Mouse (Mus musculus) midbrain, embryonic 16.5 days (tissue): ENCODE results near the gene Sp6. TPM values are rescaled to one million over a fixed set of nuclear protein-coding genes. Genes with fewer than 3 reads are reported as not detected.

Source experiments
- ATAC-seq: fragments of 200-750 bp; cut with Nextera tagmentation; 2 replicates; pipeline ENCODE4 v1.8.0; 2017; ENCODE audit warnings: moderate TSS enrichment
- H3K27ac ChIP-seq: fragments of 300-500 bp; sonication (generic); 2 replicates; pipeline ENCODE4 v1.5.1; 2014; ENCODE audit warnings: mild to moderate bottlenecking, low read length, mixed read lengths
- H3K27me3 ChIP-seq: fragments of 300-500 bp; sonication (generic); 2 replicates; pipeline ENCODE4 v1.6.1; 2014; ENCODE audit warnings: low read depth, low read length, mixed read lengths; ENCODE audit not compliant: control insufficient read depth, insufficient read depth
- H3K36me3 ChIP-seq: fragments of 300-500 bp; sonication (generic); 2 replicates; pipeline ENCODE4 v1.6.1; 2014; ENCODE audit warnings: mild to moderate bottlenecking, low read length, moderate library complexity, mixed read lengths; ENCODE audit not compliant: control insufficient read depth, insufficient read depth
- H3K4me1 ChIP-seq: fragments of 300-500 bp; sonication (generic); 2 replicates; pipeline ENCODE4 v1.6.1; 2014; ENCODE audit warnings: mild to moderate bottlenecking, low read length, mixed read lengths; ENCODE audit not compliant: control insufficient read depth, insufficient read depth
- H3K4me2 ChIP-seq: fragments of 300-500 bp; sonication (generic); 2 replicates; pipeline ENCODE4 v1.6.1; 2014; ENCODE audit warnings: mild to moderate bottlenecking, low read length, mixed read lengths
- H3K4me3 ChIP-seq: fragments of 300-500 bp; sonication (generic); 2 replicates; pipeline ENCODE4 v1.5.1; 2014; ENCODE audit warnings: low read depth, mild to moderate bottlenecking, low read length, moderate library complexity, mixed read lengths
- H3K9ac ChIP-seq: fragments of 300-500 bp; sonication (generic); 2 replicates; pipeline ENCODE4 v1.6.1; 2014; ENCODE audit warnings: low read depth, low read length, mixed read lengths
- H3K9me3 ChIP-seq: fragments of 300-500 bp; sonication (generic); replicated peaks from 2 replicates; pipeline ENCODE4 v1.6.1; 2014; ENCODE audit warnings: mild to moderate bottlenecking, low read length, mixed read lengths; ENCODE audit not compliant: control insufficient read depth, poor library complexity, severe bottlenecking
- WGBS: fragments of 180-500 bp; shearing (Covaris S2); extraction: QIAGEN DNeasy Blood & Tissue Kit; methylation state at CpG from one replicate; pipeline ENCODE4 v1.1.7; 2014; 5-methylcytosine and 5-hydroxymethylcytosine counted together
- polyA plus RNA-seq: library from polyadenylated mRNA; unstranded; fragments of >200 nt; fragmentation: Nextera tagmentation; extraction: Ambion mirVana; gene quantifications from 2 replicates; pipeline ENCODE4 v1.2.1, GENCODE M21; 2015

The Sp6 gene
- polyA plus RNA-seq, 1 experiment from 2014 or later: 0.35 TPM

DNA sequence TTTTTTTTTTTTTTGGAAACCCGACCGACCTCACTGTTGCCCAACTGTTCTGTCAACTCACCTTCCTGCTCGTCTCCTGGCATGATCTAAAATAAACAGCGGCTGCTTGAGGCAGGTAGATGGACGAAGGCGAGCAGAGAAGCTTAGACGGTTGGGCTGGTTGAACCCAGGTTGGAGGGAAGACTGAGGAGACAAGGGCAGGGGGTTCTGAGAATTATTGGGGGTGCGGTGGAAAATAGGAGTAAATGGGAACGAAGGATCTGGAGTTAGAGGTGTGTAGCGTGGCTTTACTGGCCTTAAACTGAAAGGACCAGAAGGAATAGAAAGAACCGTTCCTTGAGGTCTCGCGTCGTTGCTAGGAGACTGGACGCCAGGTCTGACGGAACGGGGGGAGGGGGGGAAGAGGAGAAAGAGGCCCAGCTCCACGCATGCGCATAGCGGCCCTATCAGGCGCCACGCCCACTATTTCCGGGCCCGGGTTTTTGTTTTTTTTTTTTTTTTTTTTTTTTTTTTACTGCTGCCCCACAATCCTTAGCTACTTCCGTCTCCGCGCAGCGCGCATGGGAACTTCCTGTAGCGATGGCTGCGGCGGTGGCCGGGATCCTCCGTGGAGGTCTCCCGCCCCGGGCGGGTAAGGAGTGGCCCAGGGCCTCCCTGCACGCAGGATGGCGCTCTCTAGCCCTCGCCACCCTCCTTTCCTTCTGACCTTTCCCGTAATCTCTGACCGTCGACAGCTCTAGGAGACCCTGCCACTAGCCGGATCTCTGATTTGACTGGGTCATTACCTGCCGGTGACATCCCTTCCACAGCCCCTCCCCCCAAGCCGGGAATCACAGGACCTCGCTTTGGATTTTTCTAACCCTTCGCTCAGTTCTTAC, 28.1 kb downstream of the Sp6 start, which contains the start of the genes Lrrc46 and Mrpl10:
Lrrc46 (minus strand) TSS at position 386 of the 878 bp plus-strand sequence.
Mrpl10 (plus strand) TSS at position 539 of the 878 bp plus-strand sequence.
- peak within 1 kb of the TSS; percentile 79 for H3K27ac ChIP-seq
- peak within 1 kb of the TSS; percentile 83 for H3K4me2 ChIP-seq
- peak within 1 kb of the TSS; percentile 80 for H3K9ac ChIP-seq
- whole genome bisulfite sequencing: under 1% methylated on average over 42 of the region's 48 CpGs
- H3K4me3 ChIP-seq: peak within 1 kb of the TSS; percentile 65
- H3K4me1 ChIP-seq: peaks cover 17% of the 10 kb centered on the region
- ATAC-seq: peak; percentile 93
- H3K9me3 ChIP-seq: no peaks in the 10 kb centered on the region
- H3K27me3 ChIP-seq: no peaks in the 10 kb centered on the region
- no peaks in the 10 kb centered on the region for H3K36me3 ChIP-seq

DNA sequence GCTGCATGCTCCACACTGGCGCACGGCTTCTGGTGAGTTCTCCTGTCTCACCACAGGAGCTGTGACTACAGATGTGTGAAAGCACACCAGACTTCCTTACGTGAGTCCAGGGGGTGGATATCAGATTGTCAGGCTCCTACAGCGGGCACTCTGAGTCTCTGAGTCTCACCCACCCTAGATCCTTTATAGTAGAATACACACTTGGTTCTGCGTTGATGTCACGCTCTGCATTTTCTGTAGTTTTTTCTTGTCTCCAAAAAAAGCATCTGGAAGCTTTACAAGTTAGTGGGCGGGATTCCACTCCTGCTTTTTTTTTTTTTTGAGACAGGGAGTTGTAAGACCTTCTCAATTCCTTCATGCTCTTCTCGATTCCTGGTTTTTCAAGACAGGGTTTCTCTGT, 31.7 kb downstream of the Sp6 start:
- no peak overlapping the region for H3K4me2 ChIP-seq
- H3K36me3 ChIP-seq: peaks cover 2% of the 10 kb centered on the region; the same call in 1 of the 2 replicates
- ATAC-seq: no peak
- H3K9ac ChIP-seq: no peak overlapping the region
- no peaks in the 10 kb centered on the region for H3K9me3 ChIP-seq
- peaks cover 17% of the 10 kb centered on the region for H3K4me1 ChIP-seq
- no peak overlapping the region for H3K27ac ChIP-seq
- H3K27me3 ChIP-seq: no peaks in the 10 kb centered on the region
- 97% methylated on average over 8 of the region's 8 CpGs for WGBS
- no peak overlapping the region for H3K4me3 ChIP-seq

DNA sequence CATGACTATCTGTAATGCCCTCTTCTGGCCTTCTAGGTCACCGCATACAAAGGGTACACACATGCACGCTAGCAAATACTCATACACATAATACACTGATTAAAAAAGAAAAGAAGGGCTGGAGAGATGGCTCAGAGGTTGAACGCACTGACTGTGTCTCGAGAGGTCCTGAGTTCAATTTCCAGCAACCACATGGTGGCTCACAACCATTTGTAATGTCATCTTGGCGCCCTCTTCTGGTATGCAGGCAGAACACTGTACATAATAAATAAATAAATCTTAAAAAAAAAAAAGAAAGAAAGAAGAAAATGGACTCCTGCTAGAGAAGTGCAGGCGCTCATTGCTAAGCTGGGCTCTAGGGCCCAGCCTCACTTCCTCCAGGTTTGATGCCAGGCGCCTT, 32.7 kb downstream of the Sp6 start:
- H3K27me3 ChIP-seq: no peaks in the 10 kb centered on the region
- H3K4me1 ChIP-seq: peaks cover 19% of the 10 kb centered on the region
- no peak for ATAC-seq
- no peak overlapping the region for H3K27ac ChIP-seq
- no peak overlapping the region for H3K9ac ChIP-seq
- 78% methylated on average over 7 of the region's 7 CpGs for WGBS
- H3K9me3 ChIP-seq: no peaks in the 10 kb centered on the region
- peaks cover 2% of the 10 kb centered on the region; the same call in 1 of the 2 replicates for H3K36me3 ChIP-seq
- H3K4me3 ChIP-seq: no peak overlapping the region
- H3K4me2 ChIP-seq: no peak overlapping the region

DNA sequence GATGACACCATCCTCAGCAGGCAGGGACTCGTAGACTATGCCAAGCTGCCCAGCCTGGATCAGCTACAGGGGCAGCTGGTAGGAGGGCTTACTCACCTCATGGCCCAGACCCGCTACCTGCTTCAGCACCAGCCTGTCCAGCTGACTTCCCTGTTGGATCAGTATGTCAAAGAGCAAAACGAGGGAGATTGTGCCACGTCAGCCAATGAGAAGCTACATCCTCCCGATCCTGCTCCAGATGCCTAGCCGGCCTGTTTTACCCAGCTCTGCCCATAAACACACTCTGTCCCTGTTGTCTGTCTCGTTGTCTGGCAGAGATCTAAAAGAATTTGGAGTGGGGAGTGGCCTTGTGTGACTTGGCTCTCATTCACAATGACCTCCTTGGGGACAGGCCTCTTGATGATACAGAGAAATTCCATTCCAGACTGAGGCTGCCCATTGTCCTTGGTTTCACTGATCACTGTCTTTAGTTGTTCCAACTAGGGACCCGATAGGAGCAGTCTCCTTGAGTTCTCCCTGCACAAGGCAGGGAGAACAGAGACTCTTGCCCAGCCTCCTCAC, 35.0 kb downstream of the Sp6 start:
- no peaks in the 10 kb centered on the region for H3K27me3 ChIP-seq
- no peaks in the 10 kb centered on the region for H3K9me3 ChIP-seq
- H3K4me3 ChIP-seq: no peak overlapping the region
- no peak overlapping the region for H3K9ac ChIP-seq
- H3K4me2 ChIP-seq: no peak overlapping the region
- WGBS: 86% methylated on average over 8 of the region's 8 CpGs
- peaks cover 20% of the 10 kb centered on the region for H3K4me1 ChIP-seq
- peaks cover 2% of the 10 kb centered on the region; the same call in 1 of the 2 replicates for H3K36me3 ChIP-seq
- H3K27ac ChIP-seq: no peak overlapping the region
- no peak for ATAC-seq

DNA sequence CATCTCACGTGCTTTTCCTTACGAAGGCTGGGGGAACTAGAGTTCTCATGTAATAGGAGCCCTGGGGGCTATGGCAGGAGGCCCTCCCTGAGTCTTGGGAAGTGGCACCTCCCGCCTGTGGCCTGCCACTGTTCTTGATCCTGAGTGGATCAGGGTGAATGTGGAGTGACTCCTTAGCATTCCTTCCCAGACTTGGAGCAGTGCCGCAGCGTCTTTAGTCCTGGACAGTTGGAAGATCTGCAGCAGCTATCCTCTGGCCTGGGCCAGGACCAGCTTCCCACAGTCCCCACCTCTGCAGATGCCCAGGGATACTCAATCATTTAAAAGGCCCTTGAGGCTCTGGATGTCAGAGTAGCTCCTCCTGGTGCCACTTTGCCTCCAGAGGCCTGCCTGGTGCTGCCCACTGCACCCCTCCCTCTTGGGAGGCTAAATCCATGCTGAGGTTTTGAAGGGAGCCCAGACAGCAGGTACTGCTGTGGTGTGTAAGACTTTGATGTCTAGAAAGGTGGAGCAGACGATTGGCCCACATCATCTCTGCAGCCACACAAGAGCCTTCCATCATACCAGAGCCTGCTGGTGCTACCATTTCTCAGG, 36.4 kb downstream of the Sp6 start:
- no peak overlapping the region for H3K27ac ChIP-seq
- peaks cover 20% of the 10 kb centered on the region for H3K4me1 ChIP-seq
- H3K4me2 ChIP-seq: no peak overlapping the region
- H3K36me3 ChIP-seq: peaks cover 6% of the 10 kb centered on the region; the same call in 1 of the 2 replicates
- H3K27me3 ChIP-seq: no peaks in the 10 kb centered on the region
- H3K9me3 ChIP-seq: no peaks in the 10 kb centered on the region
- 89% methylated on average over 6 of the region's 6 CpGs for WGBS
- no peak overlapping the region for H3K4me3 ChIP-seq
- H3K9ac ChIP-seq: no peak overlapping the region
- ATAC-seq: no peak

DNA sequence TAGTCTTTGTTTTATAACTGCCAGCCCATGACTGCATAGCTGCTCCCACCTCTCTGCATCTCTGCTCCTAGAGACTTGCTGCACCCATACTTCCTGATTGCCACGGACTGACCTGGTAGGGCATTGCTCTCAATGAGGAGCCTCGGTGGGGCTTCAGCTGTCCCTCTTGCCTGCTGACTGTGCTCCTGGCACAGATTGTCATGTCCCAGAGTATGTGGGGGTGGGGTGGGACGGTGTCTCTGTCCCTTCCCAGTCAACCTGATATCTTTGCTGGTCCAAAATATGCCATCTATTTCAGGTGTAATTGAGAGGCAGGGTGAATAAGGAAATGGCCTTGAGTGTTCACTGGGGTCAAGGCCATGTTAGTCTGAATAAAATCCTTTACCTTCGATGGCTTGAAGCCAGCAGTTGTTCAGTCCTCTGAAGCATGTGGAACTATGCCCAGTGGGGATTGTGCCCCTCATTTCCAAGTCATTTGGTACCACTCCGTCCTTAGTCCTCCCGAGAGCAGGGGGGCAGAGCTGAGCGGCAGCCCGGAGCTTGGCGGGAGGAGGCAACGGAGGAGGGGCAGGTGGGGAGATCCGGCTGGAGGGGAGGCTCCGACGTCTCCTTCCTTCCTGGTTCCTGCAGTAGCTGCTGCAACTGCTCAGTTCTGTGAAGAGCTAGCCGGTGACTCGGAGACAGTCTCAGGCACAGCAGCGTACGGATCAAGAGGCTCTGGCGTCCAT, 37.2 kb downstream of the Sp6 start, which contains the start of gene Osbpl7:
Osbpl7 (plus strand) TSS at position 413 of the 728 bp plus-strand sequence.
- Histone ChIP-seq H3K4me1 (peaks cover 20% of the 10 kb centered on the region), H3K9ac (peak within 1 kb of the TSS; percentile 84), H3K4me3 (peak within 1 kb of the TSS; percentile 74), H3K4me2 (peak within 1 kb of the TSS; percentile 85), H3K36me3 (peaks cover 13% of the 10 kb centered on the region; the same call in 1 of the 2 replicates), H3K27me3 (no peaks in the 10 kb centered on the region), H3K27ac (peak within 1 kb of the TSS; percentile 72), H3K9me3 (no peaks in the 10 kb centered on the region)
- WGBS: 5% methylated on average over 18 of the region's 18 CpGs
- ATAC-seq: peak; percentile 90

DNA sequence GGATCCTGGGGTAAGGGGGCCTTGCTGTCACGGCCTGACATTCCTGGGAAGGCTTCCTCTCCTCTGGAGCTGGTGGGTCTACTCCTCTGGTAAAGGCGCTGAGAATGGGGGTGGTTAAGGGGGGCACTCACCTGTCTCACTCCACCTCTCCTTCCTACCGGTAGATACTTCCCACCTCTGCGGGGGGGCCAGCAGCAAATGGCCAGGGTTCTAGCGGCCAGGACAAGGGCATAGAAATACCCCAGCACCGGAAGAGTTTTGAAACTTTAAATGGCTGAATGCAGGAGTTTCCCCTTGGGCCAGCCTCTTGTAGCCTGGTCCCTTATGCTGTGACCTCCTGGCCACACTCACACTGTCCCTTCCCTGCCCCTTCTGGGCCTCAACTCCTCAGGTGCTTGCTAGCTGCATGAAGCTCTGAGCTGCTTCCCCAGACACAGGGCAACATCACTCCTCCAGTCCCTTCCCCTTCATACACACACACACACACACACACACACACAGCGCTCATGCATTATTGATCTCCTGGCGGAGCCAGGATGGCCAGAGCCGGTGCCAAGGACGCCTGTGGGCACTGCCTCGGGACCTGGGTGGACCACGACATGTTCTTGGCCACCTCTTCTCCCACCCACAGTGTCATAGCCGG, 37.9 kb downstream of the Sp6 start:
- Histone ChIP-seq H3K27me3 (no peaks in the 10 kb centered on the region), H3K4me1 (peaks cover 20% of the 10 kb centered on the region), H3K4me3 (peak overlapping the region; percentile 74), H3K27ac (peak overlapping the region; percentile 72), H3K36me3 (peaks cover 13% of the 10 kb centered on the region), H3K9ac (peak overlapping the region; percentile 84), H3K9me3 (no peaks in the 10 kb centered on the region), H3K4me2 (peak overlapping the region; percentile 85)
- WGBS: 21% methylated on average over 13 of the region's 13 CpGs
- peak; percentile 23; the same call in 1 of the 2 replicates for ATAC-seq

DNA sequence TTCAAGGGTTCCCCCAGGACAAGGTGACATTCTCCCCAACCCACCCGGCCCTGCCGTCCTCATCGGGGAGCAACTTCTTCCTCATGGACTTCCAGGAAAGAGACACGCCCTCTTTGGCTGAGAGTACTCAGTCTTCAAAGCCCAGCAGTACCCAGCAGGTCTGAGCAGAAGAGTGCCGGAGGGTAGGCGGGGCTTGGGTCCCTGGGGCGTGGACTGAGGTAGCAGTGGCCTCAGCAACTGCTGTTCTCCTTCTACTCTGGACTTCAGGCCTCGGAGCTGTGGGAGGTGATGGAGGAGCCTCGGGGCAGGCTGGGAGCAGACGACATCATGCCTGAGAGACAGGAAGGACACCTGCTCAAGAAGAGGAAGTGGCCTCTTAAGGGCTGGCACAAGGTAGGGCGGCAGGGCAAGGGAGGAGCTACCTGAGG, 39.0 kb downstream of the Sp6 start:
- Histone ChIP-seq H3K4me2 (no peak overlapping the region; the same call in 1 of the 2 replicates), H3K27ac (no peak overlapping the region), H3K4me3 (no peak overlapping the region), H3K27me3 (no peaks in the 10 kb centered on the region), H3K4me1 (peaks cover 20% of the 10 kb centered on the region), H3K9ac (no peak overlapping the region), H3K9me3 (no peaks in the 10 kb centered on the region), H3K36me3 (peaks cover 13% of the 10 kb centered on the region)
- ATAC-seq: no peak
- 28% methylated on average over 11 of the region's 11 CpGs for WGBS
